Mouse (Mus musculus) stomach, embryonic 15.5 days (tissue): ENCODE data around the gene Tnrc18. TPM values are rescaled to one million over a fixed set of nuclear protein-coding genes. Genes with fewer than 3 reads are reported as not detected.

ENCODE experiments used
- ATAC-seq: fragments of 200-750 bp; cut with Nextera tagmentation; 2 replicates; pipeline ENCODE4 v1.8.0; 2017; ENCODE audit warnings: low read depth, moderate number of reproducible peaks, moderate TSS enrichment; ENCODE audit not compliant: insufficient read depth, low FRiP score
- H3K27ac ChIP-seq: fragments of 300-500 bp; sonication (generic); 2 replicates; pipeline ENCODE4 v1.5.1; 2015; ENCODE audit warnings: mild to moderate bottlenecking, inconsistent platforms
- H3K27me3 ChIP-seq: fragments of 300-500 bp; sonication (generic); replicated peaks from 2 replicates; pipeline ENCODE4 v1.6.1; 2015; ENCODE audit warnings: inconsistent platforms
- H3K36me3 ChIP-seq: fragments of 300-500 bp; sonication (generic); 2 replicates; pipeline ENCODE4 v1.6.1; 2015; ENCODE audit warnings: inconsistent platforms
- H3K4me1 ChIP-seq: fragments of 300-500 bp; sonication (generic); 2 replicates; pipeline ENCODE4 v1.6.1; 2015; ENCODE audit warnings: inconsistent platforms
- H3K4me2 ChIP-seq: fragments of 300-500 bp; sonication (generic); 2 replicates; pipeline ENCODE4 v1.6.1; 2015; ENCODE audit warnings: mild to moderate bottlenecking, inconsistent platforms
- H3K4me3 ChIP-seq: fragments of 300-500 bp; sonication (generic); replicated peaks from 2 replicates; pipeline ENCODE4 v1.5.1; 2015; ENCODE audit warnings: inconsistent platforms
- H3K9ac ChIP-seq: fragments of 300-500 bp; sonication (generic); 2 replicates; pipeline ENCODE4 v1.6.1; 2015; ENCODE audit warnings: inconsistent platforms
- H3K9me3 ChIP-seq: fragments of 300-500 bp; sonication (generic); 2 replicates; pipeline ENCODE4 v1.6.1; 2016; ENCODE audit warnings: inconsistent platforms
- WGBS: fragments of 180-500 bp; shearing (Covaris S2); methylation state at CpG from one replicate; pipeline ENCODE4 v1.1.7; 2015; 5-methylcytosine and 5-hydroxymethylcytosine counted together
- polyA plus RNA-seq: library from polyadenylated mRNA; unstranded; fragments of >200 nt; fragmentation: Nextera tagmentation; extraction: Ambion mirVana; gene quantifications from 2 replicates; pipeline ENCODE4 v1.2.1, GENCODE M21; 2015

Tnrc18 gene
- polyA plus RNA-seq, 1 experiment from 2014 or later: 29.5 TPM

DNA sequence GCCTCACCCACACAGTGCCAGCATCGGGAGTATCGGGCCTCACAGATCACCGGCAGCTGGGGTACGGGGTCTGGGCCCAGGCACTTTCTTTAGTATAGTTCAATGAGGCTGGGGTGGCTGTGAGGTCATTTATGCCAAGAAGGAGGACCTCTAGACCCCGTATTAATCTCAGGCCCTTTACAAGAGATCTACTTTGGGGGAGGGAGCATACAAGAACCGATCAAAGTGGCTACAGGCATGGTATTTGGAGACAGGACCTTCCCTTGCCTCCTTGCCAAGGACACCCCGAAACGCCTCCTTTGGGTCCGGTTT is 4.5 kb upstream of the Tnrc18 start:
- Histone ChIP-seq H3K4me1 (peaks cover 27% of the 10 kb centered on the region), H3K4me2 (peak overlapping the region; percentile 79), H3K9ac (peak overlapping the region; percentile 91), H3K36me3 (no peaks in the 10 kb centered on the region), H3K4me3 (peak overlapping the region; percentile 66), H3K27me3 (no peaks in the 10 kb centered on the region), H3K27ac (peak overlapping the region; percentile 100), H3K9me3 (no peaks in the 10 kb centered on the region)
- ATAC-seq: no peak
- 0% methylated on average over 9 of the region's 9 CpGs for WGBS

DNA sequence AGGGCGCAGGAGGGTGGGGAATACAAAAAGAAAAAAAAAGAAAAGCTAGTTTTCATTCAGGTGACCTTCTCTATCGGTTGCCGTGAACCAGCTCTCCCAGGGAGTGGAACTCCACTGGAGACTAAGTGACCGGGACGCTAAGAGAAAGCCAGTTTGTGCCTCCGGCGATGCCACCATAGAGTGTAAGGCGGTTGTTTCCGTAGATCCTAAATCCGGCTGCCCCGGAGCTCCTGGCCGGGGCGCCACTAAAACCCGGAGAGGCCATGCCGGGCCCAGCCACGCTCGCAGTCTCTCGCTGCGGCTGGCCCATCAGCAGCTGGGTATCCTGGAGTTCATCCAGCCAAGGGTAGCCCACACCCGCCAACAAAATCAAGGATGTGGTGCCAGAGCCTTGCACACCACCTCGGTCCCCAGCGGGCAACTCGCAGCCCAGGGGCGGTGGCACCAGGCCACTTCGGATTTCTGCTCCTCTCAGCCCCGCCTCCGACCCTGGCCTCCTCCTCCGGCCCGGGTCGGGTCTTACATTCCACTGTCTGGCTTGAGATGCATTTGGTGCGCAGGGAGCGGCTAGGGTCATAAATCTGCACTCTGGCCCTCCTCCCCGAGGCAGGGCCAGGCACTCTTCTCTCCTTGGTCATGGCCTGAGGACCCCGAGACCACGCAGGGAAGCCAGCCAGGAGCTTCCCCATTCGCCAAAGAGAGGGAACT is 4.0 kb upstream of the Tnrc18 start:
- H3K4me1 ChIP-seq: peaks cover 27% of the 10 kb centered on the region
- ATAC-seq: peak; percentile 21

DNA sequence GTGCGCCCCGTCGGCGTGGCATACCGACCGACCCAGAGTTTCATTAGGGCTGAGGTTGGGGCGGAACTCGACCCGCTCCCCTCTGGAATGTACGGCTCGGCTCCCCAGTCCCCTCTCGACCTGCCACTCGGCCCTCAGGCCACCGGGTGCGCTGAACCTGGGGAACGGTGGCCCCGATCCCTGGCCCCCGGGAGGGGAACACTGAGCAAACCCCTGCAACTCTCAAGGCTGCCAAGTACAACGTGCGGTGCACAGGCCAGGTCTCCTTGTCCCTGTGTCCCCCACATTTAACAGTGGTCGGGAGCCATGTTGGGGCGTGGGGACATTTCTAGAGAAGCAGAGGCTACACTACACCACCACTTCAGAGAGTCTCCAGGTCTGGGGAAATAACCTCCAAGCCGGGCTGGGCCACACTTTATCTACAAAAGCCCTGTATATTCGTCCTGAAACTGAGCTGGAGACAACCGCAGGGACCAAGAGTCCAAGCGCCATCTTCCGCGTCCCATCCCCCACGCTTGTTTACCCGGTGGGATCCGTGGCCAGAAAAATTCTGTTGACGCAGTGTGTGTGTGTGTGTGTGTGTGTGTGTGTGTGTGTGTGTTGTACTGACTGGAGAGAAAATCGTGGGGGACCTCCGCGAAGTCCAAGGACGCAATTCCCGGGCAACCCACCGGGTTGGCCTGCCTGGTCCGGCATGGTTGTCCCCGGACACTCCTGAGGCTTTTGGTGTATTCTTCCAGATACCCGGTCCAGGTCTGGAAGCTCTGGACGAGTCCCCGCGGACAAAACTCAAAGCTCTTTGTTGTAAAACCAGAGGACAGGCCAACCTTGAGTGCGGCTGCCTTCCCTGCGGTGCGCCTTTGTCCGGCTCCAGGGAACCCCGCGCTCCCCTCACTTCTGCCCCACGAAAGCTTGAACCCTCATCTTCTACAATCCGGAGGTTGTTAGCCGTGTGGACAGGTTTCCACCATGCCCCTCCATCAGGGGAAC is 3.1 kb upstream of the Tnrc18 start:
- Histone ChIP-seq H3K4me1 (peaks cover 25% of the 10 kb centered on the region), H3K4me2 (peak overlapping the region; percentile 79), H3K36me3 (no peaks in the 10 kb centered on the region), H3K27ac (peak overlapping the region; percentile 100), H3K9me3 (no peaks in the 10 kb centered on the region), H3K27me3 (no peaks in the 10 kb centered on the region), H3K4me3 (peak overlapping the region; percentile 66), H3K9ac (peak overlapping the region; percentile 91)
- ATAC-seq: no peak
- WGBS: under 1% methylated on average over 53 of the region's 53 CpGs

More for the DNA sequence above, 4.0 kb upstream of the Tnrc18 start:
- Histone ChIP-seq H3K36me3 (no peaks in the 10 kb centered on the region), H3K27me3 (no peaks in the 10 kb centered on the region), H3K9ac (peak overlapping the region; percentile 91), H3K4me2 (peak overlapping the region; percentile 79), H3K4me3 (peak overlapping the region; percentile 66), H3K27ac (peak overlapping the region; percentile 100), H3K9me3 (no peaks in the 10 kb centered on the region)
- under 1% methylated on average over 36 of the region's 36 CpGs for WGBS

DNA sequence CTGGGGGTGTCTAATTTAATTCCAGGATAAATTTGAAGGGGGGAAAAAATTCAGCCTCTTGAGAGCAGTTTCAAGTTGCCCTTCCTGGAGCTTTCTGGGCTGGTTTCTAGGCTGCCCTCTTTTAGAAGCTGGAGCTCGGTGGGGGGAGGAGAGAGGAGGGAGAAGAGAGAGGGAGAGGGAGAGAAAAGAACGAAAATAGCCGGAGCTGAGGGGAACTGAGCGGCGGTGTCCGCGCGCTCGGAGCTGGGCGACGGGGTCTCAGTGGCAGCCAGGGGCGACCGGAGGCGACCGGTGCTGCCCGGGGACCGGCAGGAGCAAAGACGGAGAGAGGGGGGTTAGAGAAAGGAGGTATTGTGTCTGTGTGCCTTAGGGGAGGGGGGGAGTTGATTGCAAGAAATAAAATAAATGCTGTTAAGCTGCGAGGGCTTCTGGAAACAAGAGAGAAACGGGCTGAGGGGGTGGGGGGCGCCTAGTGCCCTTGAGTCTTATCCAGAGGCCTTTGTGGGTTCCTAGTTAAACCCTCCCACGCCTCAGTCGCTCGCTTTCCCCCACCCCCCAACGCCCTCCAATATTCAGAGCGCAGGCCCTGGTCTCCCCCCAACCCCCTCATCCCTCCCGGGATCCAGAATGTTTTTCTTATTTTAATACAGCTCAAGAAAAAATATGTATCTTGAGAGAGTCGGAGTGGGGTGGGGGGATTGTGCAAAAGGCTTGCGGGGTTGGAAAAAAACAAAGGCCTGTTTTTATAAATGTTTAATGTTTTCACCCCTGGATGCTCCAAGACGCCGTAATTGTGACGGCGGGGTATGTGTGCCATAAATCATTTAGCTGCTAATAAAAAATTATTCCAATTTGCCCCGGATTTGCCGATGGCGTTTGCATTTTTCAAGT is 2.2 kb upstream of the Tnrc18 start:
- WGBS: 2% methylated on average over 36 of the region's 36 CpGs
- peak overlapping the region; percentile 100 for H3K27ac ChIP-seq
- ATAC-seq: no peak

DNA sequence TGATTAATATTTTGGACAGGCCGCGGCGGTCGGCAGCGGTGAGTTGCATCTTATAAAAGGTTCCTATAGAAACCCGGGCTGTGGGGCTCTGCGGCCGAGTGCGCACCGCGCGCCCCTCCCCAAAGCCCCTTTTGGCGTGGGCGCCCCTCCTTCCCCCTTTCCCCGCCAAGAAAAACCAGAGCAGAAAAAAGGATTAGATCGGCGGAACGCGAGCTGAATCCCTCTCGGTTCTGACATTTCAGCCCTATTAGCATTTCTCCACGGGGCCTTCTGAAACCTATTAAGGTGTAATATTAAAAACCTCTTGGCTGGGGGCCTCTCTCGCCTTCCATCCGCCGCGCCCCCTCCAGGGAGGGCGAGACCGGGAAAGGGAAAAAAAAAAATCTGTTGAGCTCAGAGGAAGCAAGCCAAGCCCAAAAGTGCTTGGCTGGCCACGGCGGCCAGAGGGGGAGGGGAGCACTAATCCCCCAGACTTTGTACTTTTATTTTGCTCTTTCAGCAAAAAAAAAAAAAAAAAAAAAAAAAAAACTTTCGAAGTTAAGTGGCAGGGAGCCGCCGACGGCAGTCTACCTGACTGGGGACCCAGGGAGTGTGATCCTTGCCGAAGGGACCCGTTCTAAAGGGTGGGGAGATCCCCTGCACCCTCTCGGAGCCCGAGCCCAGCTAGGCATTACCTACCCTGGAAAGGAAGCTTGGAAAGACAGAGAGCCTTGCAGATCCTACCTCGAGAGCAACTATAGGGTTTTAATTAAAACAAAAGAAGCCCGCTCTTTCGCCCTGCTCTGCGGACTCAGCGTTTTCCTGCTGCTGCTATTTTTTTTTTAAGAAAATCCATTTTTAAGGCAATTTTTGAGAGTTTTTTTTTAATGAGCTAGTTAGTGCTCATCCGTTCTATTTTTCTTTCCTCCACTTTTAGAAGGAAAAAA is 1.2 kb upstream of the Tnrc18 start:
- peak overlapping the region; percentile 79 for H3K4me2 ChIP-seq
- WGBS: under 1% methylated on average over 43 of the region's 43 CpGs
- H3K9ac ChIP-seq: peak overlapping the region; percentile 91
- no peak for ATAC-seq
- H3K4me3 ChIP-seq: peak overlapping the region; percentile 66
- H3K27ac ChIP-seq: peak overlapping the region; percentile 100
- H3K27me3 ChIP-seq: no peaks in the 10 kb centered on the region
- no peaks in the 10 kb centered on the region for H3K36me3 ChIP-seq
- peaks cover 10% of the 10 kb centered on the region for H3K4me1 ChIP-seq
- H3K9me3 ChIP-seq: no peaks in the 10 kb centered on the region

More for the DNA sequence above, 2.2 kb upstream of the Tnrc18 start:
- no peaks in the 10 kb centered on the region for H3K27me3 ChIP-seq
- peak overlapping the region; percentile 79 for H3K4me2 ChIP-seq
- peak overlapping the region; percentile 66 for H3K4me3 ChIP-seq
- H3K4me1 ChIP-seq: peaks cover 19% of the 10 kb centered on the region
- H3K36me3 ChIP-seq: no peaks in the 10 kb centered on the region
- H3K9me3 ChIP-seq: no peaks in the 10 kb centered on the region
- H3K9ac ChIP-seq: peak overlapping the region; percentile 91

DNA sequence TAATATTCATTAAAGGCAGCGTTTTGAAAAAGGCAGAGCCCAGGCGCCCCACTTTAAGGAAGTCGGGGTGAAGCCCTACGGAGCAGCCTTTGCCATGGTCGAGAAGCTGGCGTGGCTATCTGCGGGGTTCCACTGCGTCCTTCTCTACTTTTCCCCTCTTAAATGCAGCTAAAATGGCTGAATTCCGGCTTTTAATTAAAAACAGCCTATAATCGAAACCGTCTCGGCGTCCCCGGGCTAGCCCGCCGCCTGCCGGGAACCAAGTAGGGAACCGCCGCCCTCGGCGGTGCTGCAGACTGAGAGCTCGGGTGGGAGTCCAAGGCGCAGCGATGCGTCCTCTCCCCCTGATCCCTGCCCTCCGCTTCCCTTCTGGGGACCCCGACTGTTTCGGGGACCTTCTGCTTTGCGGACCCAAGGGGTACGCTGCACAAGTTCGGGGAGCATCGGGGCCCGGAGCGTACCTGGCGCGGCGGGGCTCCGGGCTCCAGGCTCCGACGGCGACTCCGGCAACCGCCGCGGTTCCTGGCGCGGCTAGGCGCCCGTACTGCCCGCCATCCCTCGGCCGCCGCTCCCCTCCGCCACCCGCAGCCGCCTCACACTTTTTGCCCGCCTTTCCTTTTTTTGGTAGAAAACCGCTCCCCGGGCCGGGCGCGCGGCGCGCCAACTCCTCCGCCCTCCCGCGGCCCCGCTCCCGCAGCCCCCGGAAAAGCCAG is 495 bp downstream of the Tnrc18 start:
- peak overlapping the region; percentile 99 for H3K9ac ChIP-seq
- H3K27me3 ChIP-seq: no peaks in the 10 kb centered on the region
- peak overlapping the region; percentile 89 for H3K4me2 ChIP-seq
- peaks cover 18% of the 10 kb centered on the region for H3K4me1 ChIP-seq
- peak overlapping the region; percentile 100 for H3K27ac ChIP-seq
- H3K36me3 ChIP-seq: no peaks in the 10 kb centered on the region
- H3K4me3 ChIP-seq: peak overlapping the region; percentile 96
- no peaks in the 10 kb centered on the region for H3K9me3 ChIP-seq
- no peak for ATAC-seq
- WGBS: under 1% methylated on average over 70 of the region's 71 CpGs

DNA sequence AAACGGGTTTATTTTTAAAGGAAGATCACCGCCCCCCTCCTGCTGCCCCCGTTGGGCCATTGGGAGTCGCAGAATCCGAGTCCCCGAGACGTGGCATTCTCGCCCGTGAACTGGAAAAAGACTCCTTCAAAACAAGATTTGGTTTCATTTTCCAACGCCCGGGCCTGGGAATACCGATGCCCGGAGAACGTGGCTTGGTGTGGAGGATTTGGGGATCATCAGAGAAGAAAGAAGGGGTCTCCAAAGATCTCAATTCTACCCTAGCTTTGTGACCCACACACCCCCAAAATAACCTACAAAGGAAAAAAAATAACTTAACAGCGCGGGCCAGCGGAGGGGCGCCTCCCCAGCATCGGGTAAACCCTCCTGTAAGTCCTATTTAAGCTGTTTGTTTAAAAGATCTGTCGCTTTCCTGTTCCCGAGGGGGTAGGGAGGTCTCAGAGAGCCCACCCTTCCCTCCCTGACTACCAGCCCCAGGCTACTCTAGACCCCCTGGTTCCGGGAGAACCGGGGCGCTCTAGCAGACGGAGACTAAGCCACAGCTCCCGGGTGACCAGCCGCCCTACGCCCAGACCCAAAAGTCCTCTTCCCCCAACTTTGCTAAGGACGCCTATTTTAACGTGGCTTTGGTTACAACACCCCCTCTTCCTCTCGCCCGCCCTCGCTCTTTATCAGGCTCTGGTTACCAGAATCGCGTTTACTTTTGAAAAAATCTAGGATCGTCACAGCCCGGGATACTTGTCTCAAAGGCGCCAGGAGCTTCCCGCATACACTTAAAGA is 1.2 kb downstream of the Tnrc18 start:
- Histone ChIP-seq H3K4me3 (peak overlapping the region; percentile 96), H3K27ac (peak overlapping the region; percentile 100), H3K4me1 (peaks cover 25% of the 10 kb centered on the region), H3K36me3 (no peaks in the 10 kb centered on the region), H3K4me2 (peak overlapping the region; percentile 89), H3K9ac (peak overlapping the region; percentile 99), H3K27me3 (no peaks in the 10 kb centered on the region), H3K9me3 (no peaks in the 10 kb centered on the region)
- no peak for ATAC-seq
- under 1% methylated on average over 39 of the region's 39 CpGs for WGBS

DNA sequence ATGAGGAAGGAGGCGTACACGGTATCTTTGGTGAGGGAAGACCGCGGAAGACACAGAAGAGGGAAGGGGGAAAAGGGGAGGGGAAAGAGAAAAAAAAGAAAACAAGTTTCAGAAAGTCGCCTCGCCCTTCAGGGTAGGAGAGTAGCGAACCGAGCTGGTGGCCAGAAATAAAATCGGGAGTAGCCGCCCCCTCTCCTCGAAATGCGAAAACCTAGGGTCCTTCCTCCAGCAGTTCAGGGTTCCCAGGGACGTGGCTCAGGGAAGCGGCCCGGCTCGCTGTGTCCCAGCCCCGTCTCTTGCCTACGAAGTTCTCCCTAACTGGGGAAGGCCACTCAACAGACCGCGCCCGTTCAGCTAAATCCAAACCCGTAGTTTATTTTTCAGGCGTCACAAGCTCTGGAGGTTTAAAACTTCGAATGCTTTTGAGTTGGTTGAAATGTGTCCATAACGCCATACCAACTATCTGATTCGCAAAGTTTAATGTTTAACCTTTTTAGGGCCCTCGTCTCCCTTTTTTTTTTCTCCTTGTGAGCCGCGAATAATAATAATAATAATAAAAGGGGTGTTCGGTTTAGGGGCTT is 2.0 kb downstream of the Tnrc18 start:
- H3K9me3 ChIP-seq: no peaks in the 10 kb centered on the region
- peak overlapping the region; percentile 99 for H3K9ac ChIP-seq
- ATAC-seq: no peak
- H3K4me1 ChIP-seq: peaks cover 32% of the 10 kb centered on the region
- peak overlapping the region; percentile 100 for H3K27ac ChIP-seq
- H3K36me3 ChIP-seq: no peaks in the 10 kb centered on the region
- peak overlapping the region; percentile 89 for H3K4me2 ChIP-seq
- H3K4me3 ChIP-seq: peak overlapping the region; percentile 96
- WGBS: under 1% methylated on average over 30 of the region's 30 CpGs
- H3K27me3 ChIP-seq: no peaks in the 10 kb centered on the region

DNA sequence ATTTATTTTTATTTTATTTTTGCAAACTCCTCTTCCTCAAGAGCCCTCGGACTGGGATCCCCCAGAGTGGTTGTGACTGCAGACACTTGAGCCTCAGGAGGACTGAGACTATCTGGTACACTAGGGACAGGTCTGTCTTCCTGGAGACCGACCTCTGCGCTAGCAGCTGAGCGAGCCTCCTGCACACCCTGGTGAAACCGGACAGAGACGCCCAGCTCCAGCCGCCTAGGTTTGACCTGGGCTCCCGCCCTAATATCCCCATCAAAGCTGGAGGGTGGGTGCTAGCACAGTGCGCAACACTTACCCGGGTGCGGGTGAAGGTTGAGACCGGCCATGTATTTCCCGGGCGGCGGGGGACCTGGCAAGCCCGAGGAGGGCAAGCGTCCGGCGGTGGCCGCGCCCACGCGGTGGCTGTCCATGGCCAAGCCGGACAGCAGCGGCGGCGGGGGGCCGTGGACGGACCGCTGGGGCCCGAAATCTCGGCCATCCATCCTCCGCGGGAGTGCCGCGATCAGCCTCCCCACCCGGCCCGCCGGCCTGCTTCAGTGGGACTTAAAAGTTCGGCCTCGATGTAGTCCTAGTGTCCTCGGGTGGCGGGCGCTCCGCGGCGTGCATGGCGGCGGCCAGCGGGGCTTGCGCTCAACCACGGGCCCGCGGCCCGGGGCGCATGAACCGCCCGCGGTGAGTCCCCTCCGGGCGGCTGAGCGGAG is 2.6 kb downstream of the Tnrc18 start:
- Histone ChIP-seq H3K9me3 (no peaks in the 10 kb centered on the region), H3K4me3 (peak overlapping the region; percentile 96), H3K27ac (peak overlapping the region; percentile 100), H3K4me2 (peak overlapping the region; percentile 89), H3K36me3 (no peaks in the 10 kb centered on the region), H3K9ac (peak overlapping the region; percentile 99), H3K27me3 (no peaks in the 10 kb centered on the region), H3K4me1 (peaks cover 34% of the 10 kb centered on the region)
- no peak for ATAC-seq
- WGBS: under 1% methylated on average over 62 of the region's 62 CpGs
